Mouse (Mus musculus) liver, embryonic 16.5 days (tissue): ENCODE measurements around the gene Impdh2. TPM values are rescaled to one million over a fixed set of nuclear protein-coding genes. Genes with fewer than 3 reads are reported as not detected.

Source experiments
- ATAC-seq: fragments of 200-750 bp; cut with Nextera tagmentation; 2 replicates; pipeline ENCODE4 v1.8.0; 2017; ENCODE audit warnings: low read depth, mild to moderate bottlenecking, moderate number of reproducible peaks, moderate library complexity
- H3K27ac ChIP-seq: fragments of 300-500 bp; sonication (generic); 2 replicates; pipeline ENCODE4 v1.5.1; 2014; ENCODE audit warnings: mild to moderate bottlenecking, low read length
- H3K27me3 ChIP-seq: fragments of 300-500 bp; sonication (generic); 2 replicates; pipeline ENCODE4 v1.6.1; 2014; ENCODE audit warnings: low read depth, low read length, mixed read lengths; ENCODE audit not compliant: control insufficient read depth, insufficient read depth
- H3K36me3 ChIP-seq: fragments of 300-500 bp; sonication (generic); 2 replicates; pipeline ENCODE4 v1.6.1; 2014; ENCODE audit warnings: mild to moderate bottlenecking; ENCODE audit not compliant: control insufficient read depth, insufficient read depth
- H3K4me1 ChIP-seq: fragments of 300-500 bp; sonication (generic); 2 replicates; pipeline ENCODE4 v1.6.1; 2014; ENCODE audit warnings: low read depth, low read length, mixed read lengths; ENCODE audit not compliant: control insufficient read depth
- H3K4me2 ChIP-seq: fragments of 300-500 bp; sonication (generic); 2 replicates; pipeline ENCODE4 v1.6.1; 2014; ENCODE audit warnings: low read depth, low read length, mixed read lengths
- H3K4me3 ChIP-seq: fragments of 300-500 bp; sonication (generic); 2 replicates; pipeline ENCODE4 v1.5.1; 2014; ENCODE audit warnings: low read depth, mild to moderate bottlenecking, low read length
- H3K9ac ChIP-seq: fragments of 300-500 bp; sonication (generic); 2 replicates; pipeline ENCODE4 v1.6.1; 2014; ENCODE audit warnings: low read depth, low read length
- H3K9me3 ChIP-seq: fragments of 300-500 bp; sonication (generic); replicated peaks from 2 replicates; pipeline ENCODE4 v1.6.1; 2016; ENCODE audit warnings: low read length; ENCODE audit not compliant: control insufficient read depth
- WGBS: fragments of 180-500 bp; shearing (Covaris S2); extraction: QIAGEN DNeasy Blood & Tissue Kit; methylation state at CpG from one replicate; pipeline ENCODE4 v1.1.7; 2014; ENCODE audit not compliant: insufficient replicate concordance; 5-methylcytosine and 5-hydroxymethylcytosine counted together
- microRNA counts: library from miRNA; unstranded; fragments of <30 nt; microRNA quantifications from one replicate; lab custom pipeline; 2016
- microRNA-seq: library from miRNA; unstranded; fragments of <30 nt; microRNA quantifications from one replicate; pipeline ENCODE4, GENCODE M21; 2016
- polyA plus RNA-seq: library from polyadenylated mRNA; unstranded; fragments of >200 nt; fragmentation: Nextera tagmentation; extraction: Ambion mirVana; gene quantifications from 2 replicates; pipeline ENCODE4 v1.2.1, GENCODE M21; 2015

Gene Impdh2
- polyA plus RNA-seq, 1 experiment from 2014 or later: 80.0 TPM

- Histone ChIP-seq H3K4me2 (no peak overlapping the region), H3K4me1 (peaks cover 6% of the 10 kb centered on the region; the same call in 1 of the 2 replicates), H3K27ac (no peak overlapping the region), H3K4me3 (no peak overlapping the region), H3K27me3 (no peaks in the 10 kb centered on the region), H3K9me3 (no peaks in the 10 kb centered on the region), H3K36me3 (peaks cover 66% of the 10 kb centered on the region), H3K9ac (no peak overlapping the region)
- WGBS: 89% methylated on average over 10 of the region's 10 CpGs
- ATAC-seq: no peak
Observed at GRCm38 (mm10) chr9:108611488-108611887, 51.4 kb downstream of the Impdh2 start.

MicroRNAs within 50 kb of the gene (microRNA counts, 519-probe panel; counts per million panel counts)
- microRNA mmu-miR-191 (lab: Ali Mortazavi, UCI) (2,686 counts per million, percentile 73 among the panel's probes with 10 or more counts), microRNA mmu-miR-425 (lab: Ali Mortazavi, UCI) (2,679 counts per million, percentile 73 among the panel's probes with 10 or more counts)

Small RNA genes lying within 50 kb of the gene (microRNA-seq; reads per million reads assigned to microRNA genes)
- gene Gm24083 (not detected), gene Mir191 (not detected), gene Mir425 (3,986 reads per million, percentile 87 among the genes with 10 or more reads in this experiment)

Other genes with a start within 250 kb of the Impdh2 start
- 5,943 and 6,062 TPM in 2 replicates for gene Gpx1, start 221.4 kb upstream of the Impdh2 start, polyA plus RNA-seq
- 61.7 and 68.8 TPM in 2 replicates for gene Usp4, start 212.4 kb upstream of the Impdh2 start, polyA plus RNA-seq
- 0.60 and 0.70 TPM in 2 replicates for gene 1700102P08Rik, start 167.5 kb upstream of the Impdh2 start, polyA plus RNA-seq
- gene Ccdc36, start 131.8 kb upstream of the Impdh2 start, polyA plus RNA-seq: 0.08 and 0.15 TPM in 2 replicates
- not detected in 2 replicates for gene BC048562, start 123.8 kb upstream of the Impdh2 start, polyA plus RNA-seq
- gene Ccdc71, start 99.8 kb upstream of the Impdh2 start, polyA plus RNA-seq: 17.4 and 19.8 TPM in 2 replicates
- 13.3 and 14.8 TPM in 2 replicates for gene Klhdc8b, start 98.7 kb upstream of the Impdh2 start, polyA plus RNA-seq
- gene Lamb2, start 80.5 kb upstream of the Impdh2 start, polyA plus RNA-seq: 9.7 and 10.7 TPM in 2 replicates
- 25.7 and 28.6 TPM in 2 replicates for gene Usp19, start 69.7 kb upstream of the Impdh2 start, polyA plus RNA-seq
- 47.0 and 51.4 TPM in 2 replicates for gene Qars, start 52.6 kb upstream of the Impdh2 start, polyA plus RNA-seq
- 42.7 and 44.2 TPM in 2 replicates for gene Qrich1, start 43.5 kb upstream of the Impdh2 start, polyA plus RNA-seq
- 21.6 and 21.9 TPM in 2 replicates for gene Ndufaf3, start 7.1 kb downstream of the Impdh2 start, polyA plus RNA-seq
- 27.3 and 30.0 TPM in 2 replicates for gene Dalrd3, start 9.6 kb downstream of the Impdh2 start, polyA plus RNA-seq
- 10.0 and 12.2 TPM in 2 replicates for gene Wdr6, start 18.5 kb downstream of the Impdh2 start, polyA plus RNA-seq
- 0.48 and 0.70 TPM in 2 replicates for gene P4htm, start 37.4 kb downstream of the Impdh2 start, polyA plus RNA-seq
- gene Arih2, start 89.1 kb downstream of the Impdh2 start, polyA plus RNA-seq: 30.4 and 31.6 TPM in 2 replicates
- gene Slc25a20, start 101.8 kb downstream of the Impdh2 start, polyA plus RNA-seq: 28.9 and 30.9 TPM in 2 replicates
- gene Prkar2a, start 129.0 kb downstream of the Impdh2 start, polyA plus RNA-seq: 6.6 and 8.8 TPM in 2 replicates
- 12.4 and 13.6 TPM in 2 replicates for gene Ip6k2, start 223.5 kb downstream of the Impdh2 start, polyA plus RNA-seq
- 3.5 and 3.6 TPM in 2 replicates for gene Nckipsd, start 248.1 kb downstream of the Impdh2 start, polyA plus RNA-seq